Mouse (Mus musculus) embryonic facial prominence, embryonic 11.5 days (tissue): ENCODE data around the gene C2cd4b. TPM values are rescaled to one million over a fixed set of nuclear protein-coding genes. Genes with fewer than 3 reads are reported as not detected.
A peak's percentile ranks its signal among the peaks of the same experiment; 100 is the strongest.
"Not testable (repeated sequence)": the region's sequence is repeated elsewhere in the genome, so short reads cannot be mapped to it uniquely, and the experiment has no call there.

Experiments used
- ATAC-seq: fragments of 200-750 bp; cut with Nextera tagmentation; replicated peaks from 2 replicates; pipeline ENCODE4 v1.8.0; 2017; ENCODE audit warnings: low read depth; ENCODE audit not compliant: insufficient number of reproducible peaks, low FRiP score, low TSS enrichment
- DNase-seq: peaks from one replicate; pipeline ENCODE4 v3.0.0-alpha.2; 2015; ENCODE audit warnings: low spot score
- H3K27ac ChIP-seq: fragments of 300-500 bp; sonication (generic); replicated peaks from 2 replicates; pipeline ENCODE4 v1.5.1; 2014; ENCODE audit warnings: mild to moderate bottlenecking, low read depth, low read length, control low read depth
- H3K27me3 ChIP-seq: fragments of 300-500 bp; sonication (generic); 2 replicates; pipeline ENCODE4 v1.6.1; 2014; ENCODE audit warnings: mild to moderate bottlenecking, low read length, moderate library complexity, mixed read lengths; ENCODE audit not compliant: control insufficient read depth, insufficient read depth
- H3K36me3 ChIP-seq: fragments of 300-500 bp; sonication (generic); replicated peaks from 2 replicates; pipeline ENCODE4 v1.6.1; 2014; ENCODE audit warnings: low read depth, mild to moderate bottlenecking, low read length, moderate library complexity, mixed read lengths; ENCODE audit not compliant: control insufficient read depth, insufficient read depth
- H3K4me1 ChIP-seq: fragments of 300-500 bp; sonication (generic); 2 replicates; pipeline ENCODE4 v1.6.1; 2014; ENCODE audit warnings: low read length, mixed read lengths; ENCODE audit not compliant: control insufficient read depth, insufficient read depth
- H3K4me2 ChIP-seq: fragments of 300-500 bp; sonication (generic); 2 replicates; pipeline ENCODE4 v1.6.1; 2014; ENCODE audit warnings: low read depth, mild to moderate bottlenecking, control low read depth, low read length, moderate library complexity
- H3K4me3 ChIP-seq: fragments of 300-500 bp; sonication (generic); 2 replicates; pipeline ENCODE4 v1.5.1; 2014; ENCODE audit warnings: low read depth, low read length, control low read depth
- H3K9ac ChIP-seq: fragments of 300-500 bp; sonication (generic); replicated peaks from 2 replicates; pipeline ENCODE4 v1.6.1; 2014; ENCODE audit warnings: mild to moderate bottlenecking, control low read depth, low read length
- H3K9me3 ChIP-seq: fragments of 300-500 bp; sonication (generic); replicated peaks from 2 replicates; pipeline ENCODE4 v1.6.1; 2016; ENCODE audit warnings: mild to moderate bottlenecking, low read length, inconsistent platforms, mixed read lengths; ENCODE audit not compliant: control insufficient read depth
- WGBS: fragments of 180-500 bp; shearing (Covaris S2); extraction: QIAGEN DNeasy Blood & Tissue Kit; methylation state at CpG from one replicate; pipeline ENCODE4 v1.1.7; 2014; 5-methylcytosine and 5-hydroxymethylcytosine counted together
- polyA plus RNA-seq: library from polyadenylated mRNA; unstranded; fragments of >200 nt; fragmentation: Nextera tagmentation; extraction: Ambion mirVana; gene quantifications from 2 replicates; pipeline ENCODE4 v1.2.1, GENCODE M21; 2014

The C2cd4b gene
- polyA plus RNA-seq, 1 experiment from 2014 or later: not detected

DNA sequence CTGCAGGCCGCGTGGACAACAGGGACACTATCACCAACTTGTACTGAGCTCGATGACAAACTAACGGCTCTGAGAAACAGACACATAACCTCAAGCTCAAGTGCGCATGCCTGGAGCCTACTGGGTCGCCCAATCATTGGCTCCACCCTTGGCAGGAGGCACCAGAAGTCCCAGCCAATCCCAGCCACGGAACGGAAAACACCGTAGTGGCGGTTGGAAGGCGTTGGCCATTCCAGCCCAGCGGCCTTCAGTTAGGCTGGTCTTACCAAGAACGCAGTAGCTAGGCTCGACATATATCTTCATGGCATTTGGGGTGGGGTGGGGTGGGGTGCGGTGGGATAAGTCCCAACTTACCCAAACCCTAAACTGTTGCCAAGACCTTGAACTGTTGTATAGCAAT lies 25.5 kb upstream of the C2cd4b start:
- Histone ChIP-seq H3K9me3 (no peaks in the 10 kb centered on the region), H3K27me3 (no peaks in the 10 kb centered on the region), H3K4me2 (no peak overlapping the region), H3K36me3 (no peaks in the 10 kb centered on the region), H3K27ac (no peak overlapping the region), H3K9ac (no peak overlapping the region), H3K4me1 (no peaks in the 10 kb centered on the region), H3K4me3 (no peak overlapping the region)
- ATAC-seq (no peak), DNase-seq (no peak)
- WGBS: 95% methylated on average over 15 of the region's 15 CpGs

DNA sequence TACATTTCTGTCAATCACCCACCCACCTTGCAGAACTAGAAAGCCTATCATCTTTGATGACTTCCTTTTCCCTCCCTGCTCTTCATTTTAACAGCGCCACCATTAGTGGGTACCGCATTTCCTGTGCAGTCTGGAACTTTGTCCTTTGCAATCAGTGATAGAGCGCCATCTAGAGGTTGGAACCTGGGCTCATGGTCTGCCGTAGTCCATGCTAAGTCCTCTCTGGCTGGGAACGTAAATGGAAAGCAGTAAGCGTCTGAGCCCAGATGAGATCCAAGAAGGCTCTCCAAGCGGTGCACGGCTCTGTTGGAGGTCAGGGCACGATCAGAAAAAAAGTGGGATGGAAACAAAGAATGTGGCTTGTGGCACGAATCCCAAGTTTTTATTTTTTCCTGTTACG lies 23.8 kb upstream of the C2cd4b start:
- H3K27ac ChIP-seq: no peak overlapping the region
- no peaks in the 10 kb centered on the region for H3K27me3 ChIP-seq
- no peaks in the 10 kb centered on the region for H3K4me1 ChIP-seq
- no peaks in the 10 kb centered on the region for H3K9me3 ChIP-seq
- ATAC-seq (no peak), DNase-seq (peak; percentile 69)
- no peaks in the 10 kb centered on the region for H3K36me3 ChIP-seq
- 47% methylated on average over 11 of the region's 11 CpGs for WGBS
- no peak overlapping the region for H3K9ac ChIP-seq
- H3K4me2 ChIP-seq: no peak overlapping the region
- H3K4me3 ChIP-seq: no peak overlapping the region

DNA sequence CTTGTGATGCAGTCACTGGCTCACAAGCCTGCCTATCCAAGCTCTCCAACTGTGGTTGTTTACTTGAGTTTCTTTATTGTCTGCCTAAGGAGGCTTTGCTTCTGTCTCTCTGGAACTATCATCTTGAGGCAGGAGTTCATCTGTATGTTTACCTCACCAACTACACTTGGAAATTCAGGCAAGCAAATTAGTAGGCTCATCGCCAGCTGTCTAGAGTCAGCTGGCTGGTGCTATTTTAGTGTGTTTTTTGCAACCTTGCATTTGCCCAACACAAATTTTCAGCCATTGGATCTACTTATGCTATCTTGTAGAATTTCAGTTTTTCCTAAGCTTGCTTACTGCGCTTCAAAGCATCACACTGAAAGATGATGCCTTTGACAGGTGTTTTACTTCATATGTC lies 18.0 kb upstream of the C2cd4b start:
- Histone ChIP-seq H3K36me3 (no peaks in the 10 kb centered on the region), H3K9ac (no peak overlapping the region), H3K27ac (no peak overlapping the region), H3K9me3 (no peaks in the 10 kb centered on the region), H3K27me3 (no peaks in the 10 kb centered on the region), H3K4me2 (no peak overlapping the region), H3K4me3 (no peak overlapping the region), H3K4me1 (no peaks in the 10 kb centered on the region)
- WGBS: 100% methylated on average over 2 of the region's 2 CpGs
- ATAC-seq (no peak), DNase-seq (no peak)

DNA sequence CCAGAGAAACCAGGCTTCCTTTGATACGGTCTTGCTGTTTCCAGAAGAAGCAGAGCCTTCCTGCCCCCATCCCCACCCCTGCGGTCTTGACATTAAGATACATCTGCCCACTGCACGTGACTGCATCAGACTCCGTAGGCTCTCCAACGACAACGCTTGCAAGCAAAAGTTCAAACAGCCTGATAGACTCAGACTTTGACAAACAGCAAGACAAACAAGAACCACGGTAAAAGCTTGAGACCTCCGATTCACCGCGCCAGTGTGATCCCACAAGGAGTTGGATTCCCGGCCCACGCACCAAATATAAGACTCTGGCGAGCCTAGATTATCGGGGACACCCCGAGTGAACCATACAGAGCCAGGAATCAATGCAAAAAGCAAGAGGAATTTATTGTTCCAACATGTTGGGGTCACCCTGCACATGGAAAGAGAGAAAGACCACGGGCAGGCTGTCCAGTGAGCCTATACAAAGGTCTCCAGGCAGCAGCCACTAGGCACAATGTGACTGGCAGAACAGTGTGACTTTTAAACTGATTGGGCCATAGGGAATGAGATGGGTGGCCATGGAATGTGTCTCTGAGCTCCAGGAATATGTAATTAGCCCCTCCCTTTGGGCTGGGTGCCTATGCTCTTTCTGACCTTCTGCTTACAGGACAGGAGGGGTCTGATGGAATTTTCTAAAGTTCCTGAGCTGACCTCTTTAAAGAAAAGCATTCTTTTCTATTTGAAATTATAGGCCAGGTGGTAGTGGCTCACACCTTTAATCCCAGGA lies 5.6 kb upstream of the C2cd4b start:
- no peak overlapping the region for H3K4me3 ChIP-seq
- H3K4me2 ChIP-seq: no peak overlapping the region
- H3K27ac ChIP-seq: no peak overlapping the region
- no peaks in the 10 kb centered on the region for H3K36me3 ChIP-seq
- H3K9me3 ChIP-seq: no peaks in the 10 kb centered on the region
- H3K27me3 ChIP-seq: no peaks in the 10 kb centered on the region
- no peak overlapping the region for H3K9ac ChIP-seq
- WGBS: 85% methylated on average over 16 of the region's 16 CpGs
- no peak for ATAC-seq
- H3K4me1 ChIP-seq: no peaks in the 10 kb centered on the region
- no peak for DNase-seq

DNA sequence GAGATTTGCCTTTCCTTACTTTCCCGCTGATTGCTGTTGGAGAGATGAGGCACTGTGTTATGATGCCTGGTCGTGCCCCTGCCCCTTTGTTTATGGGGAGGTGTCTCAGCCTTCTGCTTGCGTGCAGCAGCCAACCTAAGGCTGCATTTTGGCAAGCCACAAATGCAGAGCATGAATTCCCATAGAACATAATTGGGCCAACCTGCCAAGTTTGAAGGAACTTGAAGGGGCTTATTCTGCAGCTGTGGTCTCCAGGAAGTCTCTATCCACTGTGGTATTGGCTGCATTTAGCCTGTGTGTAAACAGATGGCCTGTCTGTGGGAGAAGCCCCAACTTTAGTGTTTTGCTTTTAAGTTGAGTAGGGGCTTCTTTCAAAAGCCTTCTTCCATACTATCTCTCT lies 4.5 kb upstream of the C2cd4b start:
- no peak overlapping the region for H3K4me3 ChIP-seq
- WGBS: 71% methylated on average over 3 of the region's 3 CpGs
- no peak overlapping the region for H3K9ac ChIP-seq
- no peaks in the 10 kb centered on the region for H3K9me3 ChIP-seq
- H3K36me3 ChIP-seq: no peaks in the 10 kb centered on the region
- H3K27me3 ChIP-seq: peaks cover 11% of the 10 kb centered on the region
- no peak overlapping the region for H3K4me2 ChIP-seq
- H3K4me1 ChIP-seq: 0 out of 2 replicates have a peak, but pooled peaks cover 2% of the 10 kb centered on the region
- no peak overlapping the region for H3K27ac ChIP-seq
- no peak for ATAC-seq
- DNase-seq: no peak

DNA sequence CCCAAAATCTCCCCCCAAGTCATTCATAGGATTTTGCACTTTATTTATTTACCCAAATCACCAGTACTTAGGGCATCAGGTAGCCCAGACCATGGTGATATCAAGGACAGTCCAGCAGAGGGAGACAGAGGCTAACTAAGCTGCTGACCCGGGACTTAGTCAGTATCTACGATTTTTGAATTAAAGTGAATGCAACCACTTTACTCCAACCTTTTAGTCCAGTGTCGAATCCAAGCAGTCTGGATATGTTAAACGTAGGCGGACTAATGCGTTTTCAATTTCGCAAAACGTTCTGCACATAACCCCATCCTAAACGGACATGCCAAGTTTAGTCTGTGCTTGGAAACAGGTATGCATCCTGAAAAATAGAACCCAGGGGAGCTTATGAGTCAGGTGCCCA lies 551 bp upstream of the C2cd4b start:
- Histone ChIP-seq H3K27me3 (peaks cover 13% of the 10 kb centered on the region), H3K4me3 (no peak overlapping the region), H3K27ac (no peak overlapping the region), H3K9me3 (no peaks in the 10 kb centered on the region), H3K9ac (no peak overlapping the region), H3K4me2 (no peak overlapping the region; the same call in 1 of the 2 replicates), H3K4me1 (0 out of 2 replicates have a peak, but pooled peaks cover 2% of the 10 kb centered on the region), H3K36me3 (no peaks in the 10 kb centered on the region)
- DNase-seq: peak; percentile 87
- no peak for ATAC-seq
- 6% methylated on average over 9 of the region's 9 CpGs for WGBS

DNA sequence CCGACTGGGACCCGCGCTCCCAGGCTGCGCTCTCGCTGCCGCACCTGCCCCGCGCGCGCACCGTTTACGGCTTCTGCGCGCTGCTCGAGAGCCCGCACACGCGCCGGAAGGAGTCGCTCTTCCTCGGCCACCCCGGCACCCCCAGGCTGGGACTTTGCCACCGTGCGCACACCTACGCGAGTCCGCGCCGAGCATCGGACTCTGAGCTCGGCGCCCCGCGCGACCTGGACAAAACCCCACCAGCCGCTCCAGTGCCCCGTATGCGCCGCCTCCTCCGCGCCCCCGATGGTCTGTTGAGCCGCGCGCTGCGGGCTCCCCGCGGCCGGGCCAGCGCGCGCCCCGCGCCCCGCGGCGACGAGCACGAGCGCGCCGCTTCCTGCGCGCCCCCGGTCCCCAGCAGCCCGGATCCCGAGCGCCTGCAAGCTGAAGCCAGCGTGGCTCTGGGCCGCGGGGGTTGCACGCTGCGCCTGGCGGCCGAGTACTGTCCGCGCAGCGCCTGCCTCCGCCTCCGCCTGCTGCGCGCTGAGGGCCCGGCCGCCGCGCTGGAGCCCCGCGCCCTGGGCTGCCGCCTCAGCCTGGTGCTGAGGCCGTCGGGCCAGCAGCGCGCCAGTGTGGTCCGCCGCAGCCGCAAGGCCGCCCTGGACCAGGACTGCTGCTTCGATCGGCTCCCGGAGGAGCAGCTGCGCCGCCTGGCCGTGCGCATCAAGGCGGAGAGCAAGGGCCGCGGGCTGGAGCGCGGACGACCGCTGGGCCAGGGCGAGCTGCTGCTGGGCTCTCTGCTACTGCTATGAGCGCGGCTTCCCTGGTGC lies 923 bp downstream of the C2cd4b start:
- not testable (repeated sequence) for H3K27ac ChIP-seq, H3K4me1 ChIP-seq, H3K9me3 ChIP-seq, H3K36me3 ChIP-seq
- Histone ChIP-seq H3K9ac (peak overlapping the region; percentile 60), H3K27me3 (peaks cover 13% of the 10 kb centered on the region), H3K4me2 (peak overlapping the region; percentile 94), H3K4me3 (peak overlapping the region; percentile 58)
- ATAC-seq: peak; percentile 92
- WGBS: under 1% methylated on average over 80 of the region's 114 CpGs
- DNase-seq: peak; percentile 70

DNA sequence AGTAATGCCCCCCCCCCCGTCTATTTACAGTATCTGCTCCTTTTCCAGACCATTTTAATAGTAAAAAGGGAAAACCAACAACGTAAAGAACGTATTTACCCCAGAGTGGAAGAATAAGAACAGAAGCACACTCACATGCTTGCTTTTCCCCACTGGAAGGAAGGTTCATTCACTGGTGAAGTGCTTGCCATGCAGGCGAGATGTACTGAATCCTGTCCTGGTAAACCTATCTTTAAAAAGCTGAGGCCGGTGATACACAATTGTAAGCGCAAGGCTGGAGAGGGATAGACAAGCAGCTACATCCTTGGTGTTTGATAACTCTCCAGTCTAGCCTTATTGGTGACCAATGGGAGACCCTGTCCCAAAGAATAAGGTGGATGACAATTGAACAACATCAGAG lies 1.8 kb downstream of the C2cd4b start:
- Histone ChIP-seq H3K9ac (no peak overlapping the region), H3K4me3 (no peak overlapping the region; the same call in 1 of the 2 replicates), H3K9me3 (no peaks in the 10 kb centered on the region), H3K4me1 (0 out of 2 replicates have a peak, but pooled peaks cover 2% of the 10 kb centered on the region), H3K27ac (no peak overlapping the region), H3K4me2 (no peak overlapping the region; the same call in 1 of the 2 replicates), H3K36me3 (no peaks in the 10 kb centered on the region), H3K27me3 (peaks cover 13% of the 10 kb centered on the region)
- DNase-seq: no peak
- 56% methylated on average over 6 of the region's 6 CpGs for WGBS
- no peak for ATAC-seq
